Mouse (Mus musculus) induced T-regulatory cell, adult 2 months (primary cell): ENCODE measurements around the gene Plcg2.
A peak's percentile ranks its signal among the peaks of the same experiment; 100 is the strongest.

ENCODE experiments used
- DNase-seq: peaks from one replicate; pipeline ENCODE4 v3.0.0-alpha.2; 2012; ENCODE audit warnings: low read depth

Gene Plcg2

GRCm38 (mm10) chr8:117548453-117548852 lies 50.4 kb downstream of the Plcg2 start:
- DNase-seq: peak; percentile 69

GRCm38 (mm10) chr8:117550529-117550928 lies 52.4 kb downstream of the Plcg2 start:
- DNase-seq: no peak

- DNase-seq: no peak
Observed at GRCm38 (mm10) chr8:117561014-117561413, 62.9 kb downstream of the Plcg2 start.

- no peak for DNase-seq
Observed at GRCm38 (mm10) chr8:117561735-117562361, 63.8 kb downstream of the Plcg2 start.

- DNase-seq: no peak
Observed at GRCm38 (mm10) chr8:117562445-117563014, 64.4 kb downstream of the Plcg2 start.

GRCm38 (mm10) chr8:117569409-117569808 lies 71.3 kb downstream of the Plcg2 start:
- peak; percentile 56 for DNase-seq

GRCm38 (mm10) chr8:117576291-117576785 lies 78.2 kb downstream of the Plcg2 start:
- DNase-seq: no peak

GRCm38 (mm10) chr8:117577059-117577458 lies 79.0 kb downstream of the Plcg2 start:
- no peak for DNase-seq

GRCm38 (mm10) chr8:117577883-117578282 lies 79.8 kb downstream of the Plcg2 start:
- peak; percentile 31 for DNase-seq

GRCm38 (mm10) chr8:117578856-117579255 lies 80.8 kb downstream of the Plcg2 start:
- no peak for DNase-seq

- DNase-seq: no peak
Observed at GRCm38 (mm10) chr8:117593862-117594261, 95.8 kb downstream of the Plcg2 start.

GRCm38 (mm10) chr8:117595001-117595400 lies 96.9 kb downstream of the Plcg2 start:
- DNase-seq: no peak

- no peak for DNase-seq
Observed at GRCm38 (mm10) chr8:117596777-117597176, 98.7 kb downstream of the Plcg2 start.

GRCm38 (mm10) chr8:117600839-117601238 lies 102.7 kb downstream of the Plcg2 start:
- peak; percentile 12 for DNase-seq

- no peak for DNase-seq
Observed at GRCm38 (mm10) chr8:117604101-117604500, 106.0 kb downstream of the Plcg2 start.

GRCm38 (mm10) chr8:117604671-117605070 lies 106.6 kb downstream of the Plcg2 start:
- no peak for DNase-seq

- DNase-seq: no peak
Observed at GRCm38 (mm10) chr8:117605201-117605600, 107.1 kb downstream of the Plcg2 start.

GRCm38 (mm10) chr8:117610506-117610905 lies 112.4 kb downstream of the Plcg2 start:
- no peak for DNase-seq

GRCm38 (mm10) chr8:117612861-117613260 lies 114.8 kb downstream of the Plcg2 start:
- DNase-seq: no peak

- peak; percentile 47 for DNase-seq
Observed at GRCm38 (mm10) chr8:117626040-117626838, 128.1 kb downstream of the Plcg2 start.

GRCm38 (mm10) chr8:117627096-117627495 lies 129.0 kb downstream of the Plcg2 start:
- no peak for DNase-seq

- DNase-seq: no peak
Observed at GRCm38 (mm10) chr8:117632532-117632931, 134.4 kb downstream of the Plcg2 start.

- DNase-seq: no peak
Observed at GRCm38 (mm10) chr8:117634406-117634805, 136.3 kb downstream of the Plcg2 start.
